Mouse (Mus musculus) gastrocnemius, postnatal 36 days (tissue): ENCODE measurements at regions not wholly inside any gene's neighbourhood (a gene's known extent, or its start where the extent isn't known, plus 50 kb on each side); places are given as distances from the start of the nearest gene placed in this dataset.
A peak's percentile ranks its signal among the peaks of the same experiment; 100 is the strongest.
"Not testable (repeated sequence)": the region's sequence is repeated elsewhere in the genome, so short reads cannot be mapped to it uniquely, and the experiment has no call there.

ENCODE experiments used
- DNase-seq, 2 experiments: peaks; one replicate each; pipeline ENCODE4 v3.0.0; 2022
- intact Hi-C: fragments of 180-260 bp; cut with DNase I; formaldehyde crosslinking; loops from one replicate; pipeline ENCODE4 v1.15.1; 2025

- intact Hi-C loops, result no loop called here
- DNase-seq, result peak; percentile 43 to 71
Observed at GRCm38 (mm10) chr3:121584736-121585151, 52.5 kb upstream of the Slc44a3 start.

- intact Hi-C loops, result no loop called here
- no peak for DNase-seq
Observed at GRCm38 (mm10) chr3:121584317-121584716, 52.1 kb upstream of the Slc44a3 start.

- intact Hi-C loops, DNase-seq: not testable (repeated sequence)
Observed at GRCm38 (mm10) chr3:121582711-121583110, 50.5 kb upstream of the Slc44a3 start.
